Mouse (Mus musculus): ENCODE data around the gene Dbnl.

Gene Dbnl

DNA sequence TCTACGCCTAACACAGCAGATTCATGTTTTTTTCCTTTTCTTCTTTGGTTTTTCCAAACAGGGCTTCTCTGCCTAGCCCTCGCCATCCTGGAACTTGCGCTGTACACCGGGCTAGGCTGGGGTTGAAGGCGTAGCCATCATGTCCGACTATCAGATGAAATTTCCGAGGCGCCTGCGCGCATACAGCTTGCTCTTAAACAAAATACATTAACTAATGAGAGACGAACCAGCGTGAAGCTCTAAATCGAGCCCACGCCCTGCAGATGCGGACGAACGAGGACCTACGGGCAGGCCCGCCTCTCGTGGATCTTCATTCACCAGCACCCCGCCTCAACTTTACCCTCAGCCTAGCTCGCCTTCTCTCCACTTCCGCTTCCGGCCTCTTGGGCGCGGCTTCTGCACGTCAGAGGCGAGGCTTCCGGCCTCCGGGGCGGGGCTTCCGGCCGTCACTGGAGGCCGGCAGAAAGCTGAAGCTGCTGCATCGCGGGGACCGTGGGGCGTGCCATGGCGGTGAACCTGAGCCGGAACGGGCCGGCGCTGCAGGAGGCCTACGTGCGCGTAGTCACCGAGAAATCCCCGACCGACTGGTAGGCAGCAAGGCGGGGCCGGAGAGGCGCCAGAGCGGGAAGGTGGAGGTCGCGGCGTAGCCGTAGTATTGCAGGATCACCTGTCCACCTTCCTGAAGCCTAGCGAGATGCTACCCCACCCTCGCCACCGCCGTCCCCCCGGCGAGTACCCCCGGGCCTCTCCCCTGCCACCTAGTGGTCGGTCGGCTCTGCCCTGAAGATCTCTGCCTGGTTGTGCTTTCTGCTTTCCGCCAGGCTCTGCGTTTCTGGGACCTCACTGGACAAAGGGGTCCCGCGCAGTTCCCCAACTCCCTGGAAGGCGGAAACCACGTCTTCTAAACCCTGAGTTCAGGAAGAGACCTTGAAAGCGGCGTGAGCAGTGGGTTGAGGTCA, at the start of gene Dbnl:
Gene Dbnl (plus strand): TSS at position 433 of the 959 bp plus-strand sequence.
- peak; percentile 94 for DNase-seq

DNA sequence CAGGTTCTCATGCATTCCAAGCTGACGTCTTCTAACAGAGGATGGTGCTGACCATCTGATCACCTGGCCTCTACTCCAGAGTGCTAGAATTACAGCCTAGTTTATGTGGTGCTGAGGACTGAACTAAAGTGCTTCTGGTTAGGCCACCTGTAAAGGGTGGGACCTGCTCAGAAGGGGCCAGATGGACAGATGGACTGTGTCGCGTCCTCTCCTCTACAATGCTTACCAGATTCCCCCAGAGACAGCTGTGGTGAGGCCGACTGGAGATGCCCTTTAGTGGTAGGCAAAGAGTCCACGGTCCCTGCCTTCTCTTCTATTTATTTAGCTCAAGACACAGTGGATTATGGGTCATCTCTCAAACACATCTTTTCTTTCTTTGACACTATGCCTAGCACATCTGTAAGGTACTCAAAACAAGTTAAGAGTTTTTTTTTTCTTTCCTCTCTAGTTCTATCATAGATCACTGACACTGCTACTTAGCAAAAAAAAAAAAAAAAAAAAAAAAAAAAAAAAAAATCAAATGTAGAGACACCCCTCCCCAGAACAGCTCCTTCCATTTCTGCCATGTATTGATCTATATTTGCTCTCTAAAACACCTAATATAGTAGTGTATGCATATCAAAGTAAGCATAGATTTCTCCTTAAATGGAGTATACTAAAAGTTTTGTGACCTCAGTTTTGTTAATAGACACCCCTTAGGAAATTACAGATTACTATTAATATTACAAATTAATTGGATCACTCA, 49.2 kb upstream of the Dbnl start:
- DNase-seq = no peak

DNA sequence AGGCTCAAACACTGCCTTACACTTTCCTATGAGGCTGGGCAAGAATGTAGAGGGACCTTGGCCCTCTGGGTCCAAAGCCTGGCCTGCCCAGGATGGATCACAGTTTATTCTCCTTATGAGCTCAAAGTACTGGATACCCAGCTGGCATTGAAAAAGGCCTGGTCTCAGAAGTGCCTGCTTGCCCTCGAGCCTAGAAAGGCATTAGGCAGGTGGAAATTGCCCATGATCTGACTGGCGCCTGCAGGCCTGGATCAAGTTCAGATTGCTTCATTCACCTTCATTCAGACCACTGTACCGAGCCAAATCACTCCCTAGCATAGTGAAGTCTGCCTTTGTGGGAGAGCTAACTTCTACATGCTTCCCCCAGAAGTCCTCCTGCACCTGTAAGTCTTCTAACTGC, 48.4 kb upstream of the Dbnl start:
- DNase-seq = no peak

DNA sequence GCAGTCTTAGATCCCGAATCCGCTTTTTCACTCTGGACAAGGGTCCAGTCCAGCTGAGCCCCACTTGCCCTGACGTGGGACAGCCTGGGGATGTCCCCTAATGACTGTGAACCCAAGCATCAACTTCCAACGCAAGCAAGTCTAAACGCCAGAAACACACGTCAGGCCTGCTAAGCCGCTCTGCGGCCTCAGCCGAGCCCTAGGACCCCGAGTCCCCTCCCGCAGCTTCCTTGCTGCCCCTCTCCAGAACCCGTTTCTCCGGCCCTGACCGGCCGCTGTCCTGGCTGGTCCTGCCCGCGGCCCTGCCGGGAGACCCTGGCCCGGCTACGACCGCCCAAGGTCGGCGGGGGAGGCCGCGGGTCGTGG, 47.7 kb upstream of the Dbnl start:
- DNase-seq = no peak

DNA sequence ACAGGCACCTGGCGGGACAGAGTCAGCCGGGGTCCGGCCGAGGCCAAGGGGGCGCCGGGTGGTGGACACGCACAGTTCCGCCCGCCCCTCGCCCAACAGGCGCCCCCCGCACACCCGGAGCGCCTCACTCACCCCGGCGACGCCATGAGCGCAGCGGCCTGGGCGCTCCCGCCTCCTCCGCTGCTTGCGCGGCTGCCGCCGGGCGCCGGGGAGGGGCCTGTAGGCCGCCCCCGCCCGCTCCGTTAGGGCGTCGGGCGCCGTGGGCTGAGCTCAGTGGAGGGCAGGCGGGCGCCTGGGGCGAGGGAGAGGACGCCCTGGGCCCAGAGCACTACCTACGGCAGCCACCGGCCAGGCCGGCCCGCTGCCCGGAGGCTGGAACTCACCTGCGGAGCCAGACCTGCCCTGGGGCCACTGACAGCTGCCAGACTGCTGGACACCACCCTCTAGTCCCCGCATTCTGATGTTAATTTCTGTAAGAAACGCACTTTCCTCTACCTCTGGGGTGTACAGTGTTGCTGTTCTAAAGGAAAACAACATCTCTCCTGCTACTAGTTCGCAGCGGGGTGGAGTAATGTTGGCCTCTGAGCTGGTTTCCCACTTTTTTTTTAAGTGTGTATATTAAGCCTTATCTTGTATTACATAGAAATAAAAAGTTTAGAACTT, 47.2 kb upstream of the Dbnl start:
- DNase-seq = peak; percentile 77

DNA sequence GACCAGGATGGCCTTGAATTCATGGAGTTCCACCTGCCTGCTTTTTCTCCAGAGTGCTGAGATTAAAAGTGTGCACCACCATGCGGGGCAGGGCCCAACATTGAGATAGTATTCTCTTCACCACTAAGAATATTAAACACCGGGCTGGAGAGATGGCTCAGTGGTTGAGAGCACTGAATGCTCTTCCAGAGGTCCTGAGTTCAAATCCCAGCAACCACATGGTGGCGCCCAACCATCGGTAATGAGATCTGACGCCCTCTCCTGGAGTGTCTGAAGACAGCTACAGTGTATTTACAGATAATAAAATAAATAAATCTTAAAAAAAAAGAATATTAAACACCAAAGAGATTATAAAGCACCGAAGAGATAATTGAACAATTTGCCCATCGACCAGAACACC, 46.2 kb upstream of the Dbnl start:
- DNase-seq = no peak

DNA sequence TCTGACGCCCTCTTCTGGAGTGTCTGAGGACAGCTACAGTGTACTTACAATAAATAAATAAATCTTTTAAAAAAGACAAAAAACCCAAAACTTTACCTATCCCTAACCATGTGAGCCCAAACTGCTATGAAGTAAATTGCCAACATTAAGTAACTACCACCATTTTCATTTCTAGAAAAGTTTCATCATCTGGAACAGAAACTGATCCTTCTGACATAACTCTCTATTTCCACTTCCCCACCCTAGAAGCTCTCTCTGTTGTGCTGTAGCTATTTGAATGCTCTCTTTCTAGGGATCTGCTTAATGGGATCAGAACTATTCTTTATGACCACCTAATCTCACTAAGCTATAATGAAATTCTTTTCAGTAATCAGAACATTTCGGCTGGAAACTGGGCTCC, 43.3 kb upstream of the Dbnl start:
- no peak for DNase-seq

DNA sequence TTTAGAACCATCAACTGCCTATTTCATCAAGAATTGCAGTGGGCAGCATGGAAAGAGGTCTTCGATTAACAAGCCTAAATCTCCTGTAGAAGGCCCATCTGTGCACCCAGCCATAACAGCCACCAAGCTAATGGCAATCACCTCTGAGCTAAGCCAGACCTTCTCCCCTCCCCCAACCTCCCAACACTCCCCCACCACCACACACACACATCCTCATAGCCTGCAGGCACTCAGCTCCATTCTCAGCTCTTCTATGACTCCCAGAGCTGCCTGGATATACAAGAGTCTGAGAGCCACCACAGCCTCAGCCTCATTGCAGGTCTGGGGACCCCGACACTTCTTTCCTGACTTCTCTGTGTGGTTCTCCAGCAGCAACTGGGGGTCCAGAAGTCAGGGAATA, 34.5 kb upstream of the Dbnl start:
- no peak for DNase-seq

DNA sequence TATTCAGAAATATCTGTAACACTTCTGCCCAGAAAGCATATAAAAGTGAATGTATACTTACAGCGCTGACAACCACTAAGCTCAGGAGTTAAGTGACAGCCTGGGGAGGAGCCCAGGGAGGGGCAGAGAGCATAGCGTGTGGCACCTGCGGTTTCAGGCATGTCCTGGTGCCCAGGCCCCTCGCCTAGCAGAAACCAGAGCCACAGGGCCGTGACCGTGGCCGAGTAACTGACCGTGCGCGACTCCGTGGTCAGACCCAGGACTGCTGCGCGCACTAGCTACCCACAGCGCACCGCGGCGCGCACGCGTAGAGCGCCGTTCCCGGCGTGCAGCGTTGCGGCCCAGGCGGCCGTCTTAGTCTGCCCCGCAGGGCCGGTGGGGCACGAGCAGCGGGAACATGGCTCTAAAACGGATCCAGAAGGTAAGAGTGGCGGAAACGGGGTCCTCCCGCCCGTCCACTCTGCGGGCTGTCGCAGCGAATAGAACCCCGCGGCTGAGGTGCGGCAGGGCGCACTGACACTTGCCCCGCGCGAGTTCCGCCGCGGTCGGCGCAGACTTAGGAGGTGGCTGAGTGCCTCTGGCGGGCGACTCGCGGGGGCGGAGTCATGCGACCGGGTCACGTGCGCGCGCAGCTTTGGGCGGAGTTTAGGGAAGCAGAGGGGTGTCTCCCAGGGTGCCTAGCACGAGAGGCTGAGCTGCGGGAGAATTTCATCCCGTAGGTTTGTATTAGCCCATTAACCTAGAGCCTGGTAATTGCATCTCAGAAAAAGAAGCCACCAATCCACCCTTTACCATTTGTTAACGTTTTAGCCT, 26.3 kb upstream of the Dbnl start, which contains the start of gene Urgcp:
Gene Urgcp (minus strand): TSS at position 557 of the 813 bp plus-strand sequence.
- peak; percentile 93 for DNase-seq

DNA sequence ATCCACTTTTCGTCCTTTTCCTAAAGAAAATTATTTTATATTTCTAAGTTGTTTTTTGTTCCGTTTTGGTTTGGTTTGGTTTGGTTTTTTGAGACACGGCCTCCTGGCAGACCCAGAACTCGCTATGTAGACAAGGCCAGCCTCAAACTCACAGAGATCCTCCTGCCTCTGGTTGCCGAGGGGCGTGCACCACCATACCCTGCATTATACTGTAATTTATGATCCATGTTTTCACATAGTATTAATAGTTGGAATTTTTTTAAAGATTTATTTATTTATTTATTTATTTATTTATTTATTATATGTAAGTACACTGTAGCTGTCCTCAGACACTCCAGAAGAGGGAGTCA, 25.7 kb upstream of the Dbnl start:
- no peak for DNase-seq

DNA sequence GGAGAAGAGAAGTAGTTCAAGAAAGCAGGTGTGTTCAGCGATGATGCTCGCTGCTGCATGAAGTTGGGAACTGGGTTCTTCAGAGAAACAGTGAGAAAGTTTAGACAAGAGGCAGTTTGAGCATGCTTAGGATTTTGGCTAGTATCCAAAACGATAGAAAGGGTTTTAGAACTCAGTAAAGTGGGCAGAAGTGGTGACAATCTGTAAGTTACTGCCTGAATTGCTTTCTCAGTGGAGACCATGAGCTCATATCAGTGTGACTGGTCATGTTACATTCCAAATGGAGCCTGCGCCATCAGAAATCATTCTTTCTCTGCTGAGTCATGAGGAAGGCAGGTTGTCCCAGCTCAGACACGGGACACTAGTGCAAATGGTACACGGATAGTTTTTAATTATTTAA, 22.3 kb upstream of the Dbnl start:
- no peak for DNase-seq

DNA sequence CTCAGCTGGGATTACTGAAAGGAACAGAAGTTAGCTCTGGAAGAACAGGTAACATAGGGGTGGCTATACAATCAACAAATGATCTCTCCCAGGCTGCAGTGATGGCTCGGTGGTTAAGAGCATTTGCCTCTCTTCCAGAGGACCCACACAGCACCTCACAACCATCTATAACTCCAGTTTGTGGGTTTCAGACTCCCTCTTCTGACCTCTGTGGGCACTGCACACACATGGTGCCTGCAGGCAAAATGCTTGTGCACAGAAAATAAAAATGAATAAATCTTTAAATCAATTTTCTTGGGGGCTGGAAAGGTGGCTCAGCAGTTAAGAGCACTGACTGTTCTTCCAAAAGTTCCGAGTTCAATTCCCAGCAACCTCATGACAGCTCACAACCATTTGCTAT, 9.8 kb upstream of the Dbnl start:
- DNase-seq = no peak

DNA sequence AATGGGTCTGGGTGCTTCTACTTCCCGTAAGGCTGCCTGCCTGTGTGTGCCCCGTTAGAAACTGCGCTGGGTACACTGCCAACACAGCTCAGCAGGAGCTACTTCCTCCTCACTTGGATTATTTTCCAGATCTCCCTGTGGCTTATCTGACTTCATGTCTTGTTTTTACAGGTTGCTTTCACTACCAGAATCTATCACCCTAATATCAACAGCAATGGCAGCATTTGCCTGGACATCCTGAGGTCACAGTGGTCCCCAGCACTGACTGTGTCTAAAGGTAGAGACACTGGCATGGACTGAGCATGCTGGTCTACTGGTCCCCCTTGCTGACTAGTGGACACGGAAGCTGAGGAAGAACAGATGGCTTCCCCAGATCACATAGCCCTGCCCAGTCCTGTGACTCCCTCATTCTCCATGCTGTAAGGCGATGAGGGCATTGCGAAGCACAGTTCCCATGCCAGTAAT, 8.2 kb upstream of the Dbnl start:
- peak; percentile 78 for DNase-seq

DNA sequence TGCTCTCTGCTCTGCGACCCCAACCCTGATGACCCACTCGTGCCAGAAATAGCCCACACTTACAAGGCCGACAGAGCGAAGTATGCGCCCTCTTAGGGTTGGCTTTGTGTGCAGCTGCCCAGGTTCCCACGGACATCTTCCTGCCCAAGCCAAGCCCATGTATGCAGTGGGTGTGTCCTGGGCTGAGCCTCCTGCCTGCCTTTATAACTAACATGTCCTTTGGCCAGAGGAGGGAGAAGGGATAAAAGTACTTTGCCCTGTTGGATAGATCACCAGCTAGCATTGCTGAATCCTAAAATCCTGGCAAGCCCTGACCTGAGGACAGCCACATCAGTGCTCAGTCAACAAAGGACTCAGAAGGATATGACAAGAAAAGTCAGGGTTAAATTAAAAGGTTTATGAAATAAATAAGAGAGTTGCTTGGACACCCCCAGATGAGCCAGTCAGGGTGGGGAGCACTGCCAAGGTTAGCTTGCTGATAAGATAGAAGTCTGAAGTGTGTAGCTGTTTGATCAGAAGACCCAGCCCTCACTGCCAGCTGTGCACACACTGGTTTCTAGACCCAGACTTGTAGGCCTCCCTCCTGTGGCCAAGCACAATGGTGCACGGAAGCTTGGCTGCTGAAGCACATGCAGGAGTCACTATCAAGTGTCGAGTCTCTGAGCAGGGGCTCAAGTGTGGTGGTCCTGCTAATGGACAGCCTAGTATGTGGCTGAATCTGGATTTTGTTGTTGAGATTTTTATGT, 5.9 kb upstream of the Dbnl start:
- DNase-seq = no peak

DNA sequence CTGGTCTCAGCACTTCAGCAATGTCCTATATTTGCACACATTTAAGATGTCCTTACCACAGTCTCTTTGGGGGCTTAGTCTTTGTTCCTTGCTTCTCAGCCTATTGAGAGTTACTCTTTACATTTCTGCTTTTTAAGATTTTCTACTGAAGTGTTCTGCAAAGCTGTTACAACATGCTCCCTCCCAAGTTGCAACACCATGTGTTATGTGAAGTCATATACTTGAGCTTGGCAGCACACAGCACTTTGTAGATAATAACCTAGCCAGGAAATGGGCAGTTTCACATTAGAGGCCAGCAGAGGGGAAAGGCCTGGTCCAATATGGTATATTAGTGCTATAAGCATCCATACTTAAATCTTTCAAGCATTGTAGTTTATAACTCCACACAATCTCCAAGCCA, 2.6 kb upstream of the Dbnl start:
- DNase-seq = no peak

DNA sequence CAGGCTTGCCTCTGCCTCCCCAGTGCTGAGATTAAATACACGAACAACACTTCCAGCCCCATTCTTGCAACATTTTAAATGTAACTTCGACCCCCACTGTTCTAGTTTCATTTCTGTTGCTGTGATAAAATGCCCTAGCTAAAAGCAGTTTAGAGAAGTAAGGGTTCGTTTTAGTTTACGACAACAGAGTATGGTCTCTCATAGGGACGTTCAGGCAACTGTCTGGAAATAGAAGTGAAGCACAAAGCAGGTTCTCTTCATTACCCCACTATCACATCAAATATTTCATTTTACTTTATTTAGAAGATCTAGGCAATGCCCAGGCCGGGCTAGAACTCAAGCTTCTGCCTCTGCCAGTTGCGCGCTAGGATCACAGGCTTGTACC, 625 bp upstream of the Dbnl start:
- DNase-seq = no peak

DNA sequence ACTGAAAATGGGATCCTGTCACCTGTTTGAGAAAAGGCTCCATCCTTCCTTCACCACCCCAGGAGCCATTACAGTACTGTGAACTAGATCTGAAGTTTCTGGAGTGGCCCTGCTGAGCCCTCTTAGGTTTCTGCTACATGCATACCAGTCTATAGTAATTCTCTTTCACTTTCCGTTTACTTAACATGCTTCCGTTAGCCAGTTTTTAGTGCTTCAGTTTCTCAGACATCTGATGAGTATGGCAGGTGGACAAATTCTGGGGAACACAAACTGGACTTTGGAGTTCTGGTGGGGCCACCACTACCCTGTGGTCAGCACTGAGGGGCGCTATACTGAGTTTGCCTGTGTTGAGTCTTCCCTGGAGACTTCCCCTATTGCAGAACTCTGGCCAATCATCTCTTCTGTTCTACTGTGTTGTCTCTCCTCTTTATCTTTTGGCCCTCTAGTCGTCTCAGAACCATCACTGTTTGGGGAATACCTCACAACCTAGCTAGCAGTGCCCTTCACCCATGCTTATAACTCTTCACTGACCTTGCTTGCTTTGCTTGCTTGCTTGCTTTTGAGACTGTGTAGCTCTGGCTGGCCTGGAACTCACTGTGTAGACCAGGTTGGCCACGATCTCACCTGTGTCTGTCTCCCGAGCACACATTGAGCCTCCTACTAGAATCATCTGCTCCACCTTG, 924 bp downstream of the Dbnl start:
- DNase-seq = no peak

DNA sequence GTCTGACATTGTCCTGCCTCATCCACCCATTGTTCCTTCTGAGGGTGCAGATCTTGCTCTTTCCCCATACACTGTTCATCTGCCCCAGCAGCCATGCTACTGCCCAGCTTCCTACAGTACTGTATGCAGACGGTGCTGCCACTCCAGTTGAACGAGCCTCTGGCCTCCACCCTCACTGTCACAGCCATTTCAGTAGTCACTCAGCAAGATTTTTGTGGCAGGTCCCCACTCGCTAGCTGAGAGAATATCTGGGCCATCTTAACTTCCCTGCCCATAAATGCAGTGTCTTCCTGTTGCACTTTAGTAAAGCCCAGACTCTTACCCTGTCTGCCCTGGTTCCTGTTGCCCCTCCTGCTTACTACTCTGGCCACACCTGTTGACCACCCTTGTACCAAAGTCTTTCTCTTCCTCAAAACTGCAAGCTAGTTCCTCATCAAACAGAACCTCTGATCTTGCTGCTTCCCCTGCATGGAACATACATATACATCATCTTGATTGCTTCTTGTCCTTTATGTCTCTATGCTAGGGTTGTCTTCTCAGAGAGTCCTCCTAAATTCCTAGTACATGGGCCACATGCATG, 1.6 kb downstream of the Dbnl start:
- DNase-seq = no peak

DNA sequence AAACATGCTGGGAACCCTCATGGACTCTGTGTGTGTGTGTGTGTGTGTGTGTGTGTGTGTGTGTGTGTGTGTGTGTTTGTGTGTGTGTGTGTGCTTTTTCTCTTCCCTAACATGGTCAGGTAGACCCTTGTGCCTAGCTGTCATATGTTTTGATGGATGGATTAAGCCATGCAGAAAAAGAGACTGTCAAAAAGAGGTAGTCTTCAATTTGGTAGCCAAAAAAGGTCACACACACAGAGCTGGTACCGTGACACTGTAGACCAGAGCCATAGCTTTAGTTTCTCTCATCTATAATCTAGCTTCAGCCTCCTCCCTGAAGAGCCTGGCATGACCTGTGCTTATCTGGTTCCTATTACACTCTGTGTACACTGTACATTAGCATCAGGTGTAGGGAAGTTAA, 2.1 kb downstream of the Dbnl start:
- no peak for DNase-seq

DNA sequence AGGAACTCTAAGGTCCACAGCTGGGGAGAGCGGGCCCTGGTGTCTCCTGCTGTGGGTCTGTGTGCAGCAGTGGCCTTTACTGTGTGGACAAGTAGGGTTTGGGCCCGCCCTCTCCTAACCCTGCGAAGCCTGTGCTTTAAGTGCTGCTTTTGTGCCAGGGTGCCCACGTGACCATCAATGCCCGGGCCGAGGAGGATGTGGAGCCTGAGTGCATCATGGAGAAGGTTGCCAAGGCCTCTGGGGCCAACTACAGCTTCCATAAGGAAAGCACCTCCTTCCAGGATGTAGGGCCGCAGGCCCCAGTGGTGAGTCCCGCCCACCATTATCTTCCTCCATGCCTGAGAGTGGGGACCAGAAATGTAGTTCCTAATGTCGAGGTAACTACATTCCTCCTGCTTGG, 7.0 kb downstream of the Dbnl start:
- no peak for DNase-seq

DNA sequence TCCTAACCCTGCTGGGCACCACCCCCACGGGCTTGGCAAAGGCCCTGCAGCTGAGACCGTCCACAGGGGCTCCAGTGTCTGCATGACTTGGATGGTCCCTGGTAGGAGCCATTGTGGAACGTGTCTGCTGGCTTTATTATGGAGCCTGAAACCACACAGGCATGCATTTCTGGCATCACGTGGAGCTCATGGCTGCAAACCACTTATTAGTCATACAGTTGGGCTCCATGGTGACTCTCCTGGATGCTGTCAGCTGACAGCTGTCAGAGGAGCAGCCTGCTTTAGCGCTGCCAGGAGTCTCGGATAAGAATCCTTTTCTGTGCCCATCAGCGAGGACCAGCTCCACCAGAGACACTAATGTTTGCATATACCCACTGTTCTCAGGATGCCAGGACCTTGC, 7.4 kb downstream of the Dbnl start:
- no peak for DNase-seq

Data from cerebellum, adult 11-12 months (tissue).